Mouse (Mus musculus): ENCODE measurements around the gene Hpcal1. TPM values are rescaled to one million over a fixed set of nuclear protein-coding genes. Genes with fewer than 3 reads are reported as not detected.
"Not testable (repeated sequence)": the region's sequence is repeated elsewhere in the genome, so short reads cannot be mapped to it uniquely, and the experiment has no call there.

The Hpcal1 gene
- polyA plus RNA-seq, 1 experiment: 63.4 TPM

- WGBS: 59% methylated on average over 3 of the region's 3 CpGs
- no peak overlapping the region for H3K27ac ChIP-seq (ENCODE audit: insufficient read depth, low read depth, low read length)
These were observed 73.3 kb downstream of the Hpcal1 start for GRCm38 (mm10) chr12:17764005-17764404.

GRCm38 (mm10) chr12:17767567-17767966 is 76.9 kb downstream of the Hpcal1 start:
- WGBS: 93% methylated on average over 1 of the region's 1 CpGs
- H3K27me3 ChIP-seq (ENCODE audit: control insufficient read depth, insufficient read depth, low read length): not testable (repeated sequence)

More at GRCm38 (mm10) chr12:17764005-17764404, 73.3 kb downstream of the Hpcal1 start:
- H3K4me3 ChIP-seq (ENCODE audit: low read depth, low read length): no peak overlapping the region
- no peaks in the 10 kb centered on the region for H3K36me3 ChIP-seq (ENCODE audit: control insufficient read depth, insufficient read depth, low read length)
- H3K27me3 ChIP-seq (ENCODE audit: control insufficient read depth, insufficient read depth, low read length): no peaks in the 10 kb centered on the region
- no peaks in the 10 kb centered on the region; the same call in 1 of the 2 replicates for H3K4me1 ChIP-seq (ENCODE audit: control insufficient read depth, insufficient read depth, insufficient read length, low read length)
- TF ChIP-seq POLR2A (IDR thresholded peaks at IDR 0.05; ENCODE audit: low read depth, low read length): no peak
- no peak for TF ChIP-seq CTCF (IDR thresholded peaks at IDR 0.05; ENCODE audit: extremely low read depth, insufficient read length, insufficient replicate concordance, low read depth, low read length)

GRCm38 (mm10) chr12:17769476-17770172 is 79.0 kb downstream of the Hpcal1 start:
- Histone ChIP-seq H3K27me3 (ENCODE audit: control insufficient read depth, insufficient read depth, low read length) (no peaks in the 10 kb centered on the region), H3K36me3 (ENCODE audit: control insufficient read depth, insufficient read depth, low read length) (no peaks in the 10 kb centered on the region), H3K4me3 (ENCODE audit: low read depth, low read length) (no peak overlapping the region), H3K27ac (ENCODE audit: insufficient read depth, low read depth, low read length) (no peak overlapping the region), H3K4me1 (ENCODE audit: control insufficient read depth, insufficient read depth, insufficient read length, low read length) (peaks cover 7% of the 10 kb centered on the region; the same call in 1 of the 2 replicates)
- TF ChIP-seq CTCF (IDR thresholded peaks at IDR 0.05; ENCODE audit: extremely low read depth, insufficient read length, insufficient replicate concordance, low read depth, low read length) (no peak), POLR2A (IDR thresholded peaks at IDR 0.05; ENCODE audit: low read depth, low read length) (no peak)
- WGBS: 51% methylated on average over 2 of the region's 2 CpGs

More at GRCm38 (mm10) chr12:17767567-17767966, 76.9 kb downstream of the Hpcal1 start:
- H3K4me1 ChIP-seq (ENCODE audit: control insufficient read depth, insufficient read depth, insufficient read length, low read length); H3K4me3 ChIP-seq (ENCODE audit: low read depth, low read length); H3K36me3 ChIP-seq (ENCODE audit: control insufficient read depth, insufficient read depth, low read length); H3K27ac ChIP-seq (ENCODE audit: insufficient read depth, low read depth, low read length): not testable (repeated sequence)

GRCm38 (mm10) chr12:17770538-17770937 is 79.9 kb downstream of the Hpcal1 start:
- Histone ChIP-seq H3K36me3 (ENCODE audit: control insufficient read depth, insufficient read depth, low read length) (no peaks in the 10 kb centered on the region), H3K27me3 (ENCODE audit: control insufficient read depth, insufficient read depth, low read length) (no peaks in the 10 kb centered on the region), H3K4me3 (ENCODE audit: low read depth, low read length) (no peak overlapping the region), H3K27ac (ENCODE audit: insufficient read depth, low read depth, low read length) (no peak overlapping the region), H3K4me1 (ENCODE audit: control insufficient read depth, insufficient read depth, insufficient read length, low read length) (peaks cover 7% of the 10 kb centered on the region; the same call in 1 of the 2 replicates)
- 69% methylated on average over 2 of the region's 2 CpGs for WGBS
- TF ChIP-seq CTCF (IDR thresholded peaks at IDR 0.05; ENCODE audit: extremely low read depth, insufficient read length, insufficient replicate concordance, low read depth, low read length): no peak
- no peak for TF ChIP-seq POLR2A (IDR thresholded peaks at IDR 0.05; ENCODE audit: low read depth, low read length)

GRCm38 (mm10) chr12:17773721-17774120 is 83.1 kb downstream of the Hpcal1 start:
- not testable (repeated sequence) for H3K27ac ChIP-seq (ENCODE audit: insufficient read depth, low read depth, low read length); H3K36me3 ChIP-seq (ENCODE audit: control insufficient read depth, insufficient read depth, low read length); H3K27me3 ChIP-seq (ENCODE audit: control insufficient read depth, insufficient read depth, low read length); H3K4me1 ChIP-seq (ENCODE audit: control insufficient read depth, insufficient read depth, insufficient read length, low read length); H3K4me3 ChIP-seq (ENCODE audit: low read depth, low read length)
- 40% methylated on average over 5 of the region's 5 CpGs for WGBS

GRCm38 (mm10) chr12:17774842-17775241 is 84.2 kb downstream of the Hpcal1 start:
- WGBS: 40% methylated on average over 3 of the region's 3 CpGs
- not testable (repeated sequence) for H3K4me3 ChIP-seq (ENCODE audit: low read depth, low read length); H3K4me1 ChIP-seq (ENCODE audit: control insufficient read depth, insufficient read depth, insufficient read length, low read length)

GRCm38 (mm10) chr12:17778320-17778719 is 87.7 kb downstream of the Hpcal1 start:
- TF ChIP-seq CTCF (IDR thresholded peaks at IDR 0.05; ENCODE audit: extremely low read depth, insufficient read length, insufficient replicate concordance, low read depth, low read length): peak; percentile 71; the same call in 1 of the 2 replicates
- TF ChIP-seq POLR2A (IDR thresholded peaks at IDR 0.05; ENCODE audit: low read depth, low read length): no peak
- 40% methylated on average over 3 of the region's 3 CpGs for WGBS
- Histone ChIP-seq H3K4me3 (ENCODE audit: low read depth, low read length) (no peak overlapping the region), H3K27me3 (ENCODE audit: control insufficient read depth, insufficient read depth, low read length) (no peaks in the 10 kb centered on the region), H3K4me1 (ENCODE audit: control insufficient read depth, insufficient read depth, insufficient read length, low read length) (peaks cover 7% of the 10 kb centered on the region; the same call in 1 of the 2 replicates), H3K27ac (ENCODE audit: insufficient read depth, low read depth, low read length) (no peak overlapping the region), H3K36me3 (ENCODE audit: control insufficient read depth, insufficient read depth, low read length) (no peaks in the 10 kb centered on the region)

More at GRCm38 (mm10) chr12:17774842-17775241, 84.2 kb downstream of the Hpcal1 start:
- H3K36me3 ChIP-seq (ENCODE audit: control insufficient read depth, insufficient read depth, low read length); H3K27ac ChIP-seq (ENCODE audit: insufficient read depth, low read depth, low read length); H3K27me3 ChIP-seq (ENCODE audit: control insufficient read depth, insufficient read depth, low read length): not testable (repeated sequence)

GRCm38 (mm10) chr12:17779093-17779492 is 88.4 kb downstream of the Hpcal1 start:
- H3K27ac ChIP-seq (ENCODE audit: insufficient read depth, low read depth, low read length): no peak overlapping the region
- peaks cover under 1% of the 10 kb centered on the region; the same call in 1 of the 2 replicates for H3K4me1 ChIP-seq (ENCODE audit: control insufficient read depth, insufficient read depth, insufficient read length, low read length)
- H3K27me3 ChIP-seq (ENCODE audit: control insufficient read depth, insufficient read depth, low read length): no peaks in the 10 kb centered on the region
- TF ChIP-seq CTCF (IDR thresholded peaks at IDR 0.05; ENCODE audit: extremely low read depth, insufficient read length, insufficient replicate concordance, low read depth, low read length): no peak
- no peaks in the 10 kb centered on the region for H3K36me3 ChIP-seq (ENCODE audit: control insufficient read depth, insufficient read depth, low read length)
- no peak overlapping the region for H3K4me3 ChIP-seq (ENCODE audit: low read depth, low read length)
- 75% methylated on average over 3 of the region's 3 CpGs for WGBS
